Mouse (Mus musculus) CH12.LX (cell line): ENCODE results near the gene 3110040N11Rik.

Experiments
- CTCF ChIP-seq, 2 experiments: IDR thresholded peaks in 1 of 2; conservative IDR thresholded peaks in 1 of 2; 2 replicates each; pipeline ENCODE4 v1.5.1; 2011 to 2012; ENCODE audit warnings: low read depth in 2 of 2, low read length in 2 of 2, improper control_type of control experiment in 1 of 2, inconsistent platforms in 1 of 2, mild to moderate bottlenecking in 1 of 2, moderate library complexity in 1 of 2
- MAX ChIP-seq: IDR thresholded peaks from 2 replicates; pipeline ENCODE4 v1.6.1; 2011; ENCODE audit warnings: low read length, improper control_type of control experiment
- POLR2A ChIP-seq: IDR thresholded peaks from 2 replicates; pipeline ENCODE4 v1.6.1; 2011; ENCODE audit warnings: low read depth, mild to moderate bottlenecking, improper control_type of control experiment, low read length

GRCm38 (mm10) chr7:81789095-81789757 is at the start of gene 3110040N11Rik:
- TF ChIP-seq MAX (peak; percentile 78; the same call in 1 of the 2 replicates), CTCF (conservative IDR thresholded peaks at IDR 0.05 in 1 of 2, IDR thresholded peaks at IDR 0.05 in 1 of 2; ENCODE audit: low read depth in 2 of 2, low read length in 2 of 2) (peak in 1 of 2 experiments; percentile 76; a peak in 2 of 4 replicates), POLR2A (peak; percentile 99)
